Mouse (Mus musculus) neural tube, embryonic 14.5 days (tissue): ENCODE measurements around the gene Ghrh. TPM values are rescaled to one million over a fixed set of nuclear protein-coding genes. Genes with fewer than 3 reads are reported as not detected.
A peak's percentile ranks its signal among the peaks of the same experiment; 100 is the strongest.

ENCODE experiments used
- ATAC-seq: fragments of 200-750 bp; cut with Nextera tagmentation; 2 replicates; pipeline ENCODE4 v1.8.0; 2017; ENCODE audit warnings: low read depth, mild to moderate bottlenecking, moderate TSS enrichment, moderate library complexity
- H3K27ac ChIP-seq: fragments of 300-500 bp; sonication (generic); 2 replicates; pipeline ENCODE4 v1.5.1; 2014; ENCODE audit warnings: low read depth, mild to moderate bottlenecking, control low read depth, low read length, moderate library complexity, mixed read lengths
- H3K27me3 ChIP-seq: fragments of 300-500 bp; sonication (generic); 2 replicates; pipeline ENCODE4 v1.6.1; 2014; ENCODE audit warnings: low read length; ENCODE audit not compliant: control insufficient read depth, insufficient read depth
- H3K36me3 ChIP-seq: fragments of 300-500 bp; sonication (generic); 2 replicates; pipeline ENCODE4 v1.6.1; 2014; ENCODE audit warnings: low read length, mixed read lengths; ENCODE audit not compliant: control insufficient read depth, insufficient read depth
- H3K4me1 ChIP-seq: fragments of 300-500 bp; sonication (generic); 2 replicates; pipeline ENCODE4 v1.6.1; 2014; ENCODE audit warnings: low read length; ENCODE audit not compliant: control insufficient read depth, insufficient read depth
- H3K4me2 ChIP-seq: fragments of 300-500 bp; sonication (generic); 2 replicates; pipeline ENCODE4 v1.6.1; 2014; ENCODE audit warnings: mild to moderate bottlenecking, low read depth, low read length, control low read depth
- H3K4me3 ChIP-seq: fragments of 300-500 bp; sonication (generic); 2 replicates; pipeline ENCODE4 v1.5.1; 2014; ENCODE audit warnings: low read depth, low read length, control low read depth, mixed read lengths
- H3K9ac ChIP-seq: fragments of 300-500 bp; sonication (generic); replicated peaks from 2 replicates; pipeline ENCODE4 v1.6.1; 2014; ENCODE audit warnings: low read depth, mild to moderate bottlenecking, control low read depth, low read length, mixed read lengths
- H3K9me3 ChIP-seq: fragments of 300-500 bp; sonication (generic); 2 replicates; pipeline ENCODE4 v1.6.1; 2016; ENCODE audit warnings: low read length; ENCODE audit not compliant: control insufficient read depth
- WGBS: fragments of 180-500 bp; shearing (Covaris S2); extraction: QIAGEN DNeasy Blood & Tissue Kit; methylation state at CpG from one replicate; pipeline ENCODE4 v1.1.7; 2014; 5-methylcytosine and 5-hydroxymethylcytosine counted together
- polyA plus RNA-seq: library from polyadenylated mRNA; unstranded; fragments of >200 nt; fragmentation: Nextera tagmentation; extraction: Ambion mirVana; gene quantifications from 2 replicates; pipeline ENCODE4 v1.2.1, GENCODE M21; 2014

Gene Ghrh
- polyA plus RNA-seq, 1 experiment from 2014 or later, result not detected

- Histone ChIP-seq H3K4me3 (no peak overlapping the region), H3K9ac (no peak overlapping the region), H3K36me3 (peaks cover 39% of the 10 kb centered on the region), H3K4me1 (0 out of 2 replicates have a peak, but pooled peaks cover 5% of the 10 kb centered on the region), H3K27me3 (no peaks in the 10 kb centered on the region), H3K27ac (peak overlapping the region; percentile 49; the same call in 1 of the 2 replicates), H3K9me3 (no peaks in the 10 kb centered on the region), H3K4me2 (no peak overlapping the region)
- ATAC-seq, result peak; percentile 50; the same call in 1 of the 2 replicates
- WGBS, result 44% methylated on average over 8 of the region's 8 CpGs
Measured at GRCm38 (mm10) chr2:157320135-157320534, 27.2 kb downstream of the Ghrh start.

- H3K4me3 ChIP-seq, result no peak overlapping the region
- 83% methylated on average over 6 of the region's 6 CpGs for WGBS
- no peak overlapping the region for H3K4me2 ChIP-seq
- H3K36me3 ChIP-seq, result peaks cover 39% of the 10 kb centered on the region
- H3K27me3 ChIP-seq, result no peaks in the 10 kb centered on the region
- no peak for ATAC-seq
- no peaks in the 10 kb centered on the region for H3K9me3 ChIP-seq
- H3K9ac ChIP-seq, result no peak overlapping the region
- no peak overlapping the region for H3K27ac ChIP-seq
- H3K4me1 ChIP-seq, result peaks cover 9% of the 10 kb centered on the region
Measured at GRCm38 (mm10) chr2:157317220-157317619, 30.1 kb downstream of the Ghrh start.

- Histone ChIP-seq H3K27ac (no peak overlapping the region), H3K4me3 (no peak overlapping the region), H3K4me2 (no peak overlapping the region), H3K9ac (no peak overlapping the region), H3K27me3 (no peaks in the 10 kb centered on the region), H3K4me1 (peaks cover 9% of the 10 kb centered on the region), H3K36me3 (peaks cover 37% of the 10 kb centered on the region), H3K9me3 (no peaks in the 10 kb centered on the region)
- 88% methylated on average over 11 of the region's 14 CpGs for WGBS
- no peak for ATAC-seq
Measured at GRCm38 (mm10) chr2:157316358-157316933, 30.9 kb downstream of the Ghrh start.

- ATAC-seq, result no peak
- H3K27me3 ChIP-seq, result no peaks in the 10 kb centered on the region
- no peak overlapping the region for H3K27ac ChIP-seq
- H3K4me1 ChIP-seq, result peaks cover 7% of the 10 kb centered on the region
- no peak overlapping the region for H3K9ac ChIP-seq
- WGBS, result 92% methylated on average over 6 of the region's 6 CpGs
- H3K36me3 ChIP-seq, result peaks cover 40% of the 10 kb centered on the region
- H3K4me2 ChIP-seq, result no peak overlapping the region
- no peaks in the 10 kb centered on the region for H3K9me3 ChIP-seq
- H3K4me3 ChIP-seq, result no peak overlapping the region
Measured at GRCm38 (mm10) chr2:157315486-157315885, 31.8 kb downstream of the Ghrh start.

- H3K4me2 ChIP-seq, result no peak overlapping the region
Measured at GRCm38 (mm10) chr2:157314310-157314709, 33.0 kb downstream of the Ghrh start.

GRCm38 (mm10) chr2:157313718-157314117 is 33.6 kb downstream of the Ghrh start:
- H3K27me3 ChIP-seq, result no peaks in the 10 kb centered on the region
- peaks cover 4% of the 10 kb centered on the region for H3K4me1 ChIP-seq
- no peak overlapping the region for H3K9ac ChIP-seq
- H3K9me3 ChIP-seq, result no peaks in the 10 kb centered on the region
- 46% methylated on average over 3 of the region's 3 CpGs for WGBS
- peak overlapping the region; percentile 62 for H3K27ac ChIP-seq
- H3K4me2 ChIP-seq, result no peak overlapping the region
- peaks cover 46% of the 10 kb centered on the region for H3K36me3 ChIP-seq
- H3K4me3 ChIP-seq, result no peak overlapping the region
- peak; percentile 68; the same call in 1 of the 2 replicates for ATAC-seq

More at GRCm38 (mm10) chr2:157314310-157314709, 33.0 kb downstream of the Ghrh start:
- Histone ChIP-seq H3K27ac (peak overlapping the region; percentile 55), H3K36me3 (peaks cover 42% of the 10 kb centered on the region), H3K9me3 (no peaks in the 10 kb centered on the region), H3K27me3 (no peaks in the 10 kb centered on the region), H3K9ac (no peak overlapping the region), H3K4me1 (peaks cover 4% of the 10 kb centered on the region), H3K4me3 (no peak overlapping the region)
- WGBS, result 65% methylated on average over 7 of the region's 7 CpGs
- no peak for ATAC-seq

GRCm38 (mm10) chr2:157310963-157311637 is 36.2 kb downstream of the Ghrh start:
- H3K4me1 ChIP-seq, result peaks cover 6% of the 10 kb centered on the region
- H3K9me3 ChIP-seq, result no peaks in the 10 kb centered on the region
- no peak overlapping the region for H3K27ac ChIP-seq
- H3K4me2 ChIP-seq, result no peak overlapping the region
- H3K27me3 ChIP-seq, result no peaks in the 10 kb centered on the region
- H3K9ac ChIP-seq, result no peak overlapping the region
- H3K36me3 ChIP-seq, result peaks cover 35% of the 10 kb centered on the region; the same call in 1 of the 2 replicates
- whole genome bisulfite sequencing, result 90% methylated on average over 6 of the region's 6 CpGs
- H3K4me3 ChIP-seq, result no peak overlapping the region
- no peak for ATAC-seq

GRCm38 (mm10) chr2:157309611-157310010 is 37.7 kb downstream of the Ghrh start:
- WGBS, result 97% methylated on average over 8 of the region's 8 CpGs
- ATAC-seq, result no peak
- no peak overlapping the region for H3K4me3 ChIP-seq
- H3K27ac ChIP-seq, result no peak overlapping the region
- peaks cover 27% of the 10 kb centered on the region; the same call in 1 of the 2 replicates for H3K36me3 ChIP-seq
- no peak overlapping the region for H3K4me2 ChIP-seq
- H3K9ac ChIP-seq, result no peak overlapping the region
- H3K9me3 ChIP-seq, result no peaks in the 10 kb centered on the region
- H3K27me3 ChIP-seq, result no peaks in the 10 kb centered on the region
- peaks cover 10% of the 10 kb centered on the region for H3K4me1 ChIP-seq

- WGBS, result 91% methylated on average over 2 of the region's 2 CpGs
- Histone ChIP-seq H3K36me3 (peaks cover 34% of the 10 kb centered on the region), H3K27ac (peak overlapping the region; percentile 35; the same call in 1 of the 2 replicates)
Measured at GRCm38 (mm10) chr2:157308273-157308917, 38.9 kb downstream of the Ghrh start.

More at GRCm38 (mm10) chr2:157308273-157308917, 38.9 kb downstream of the Ghrh start:
- no peaks in the 10 kb centered on the region for H3K27me3 ChIP-seq
- ATAC-seq, result no peak
- peaks cover 6% of the 10 kb centered on the region for H3K4me1 ChIP-seq
- H3K9ac ChIP-seq, result no peak overlapping the region
- H3K9me3 ChIP-seq, result no peaks in the 10 kb centered on the region
- no peak overlapping the region for H3K4me3 ChIP-seq
- H3K4me2 ChIP-seq, result no peak overlapping the region
